Mouse (Mus musculus) CD4-positive, CD25-positive, alpha-beta regulatory T cell, adult 2 months (primary cell): ENCODE measurements around the gene Pom121.
A peak's percentile ranks its signal among the peaks of the same experiment; 100 is the strongest.

Source experiments
- DNase-seq: peaks from one replicate; pipeline ENCODE4 v3.0.0-alpha.2; 2012; ENCODE audit warnings: low read depth, low spot score

The Pom121 gene

GRCm38 (mm10) chr5:135394004-135394823 is at the start of gene Pom121:
TSS of gene Pom121 (minus strand) at chr5:135394546.
- DNase-seq: peak; percentile 94

GRCm38 (mm10) chr5:135442430-135442829 is 48.1 kb upstream of the Pom121 start:
- no peak for DNase-seq

GRCm38 (mm10) chr5:135435039-135435438 is 40.7 kb upstream of the Pom121 start:
- DNase-seq: peak; percentile 3

- DNase-seq: no peak
Observed at GRCm38 (mm10) chr5:135433861-135434260, 39.5 kb upstream of the Pom121 start.

- DNase-seq: no peak
Observed at GRCm38 (mm10) chr5:135431111-135431510, 36.8 kb upstream of the Pom121 start.

- DNase-seq: peak; percentile 14
Observed at GRCm38 (mm10) chr5:135428786-135429185, 34.4 kb upstream of the Pom121 start.

- DNase-seq: no peak
Observed at GRCm38 (mm10) chr5:135410266-135410665, 15.9 kb upstream of the Pom121 start.

- DNase-seq: no peak
Observed at GRCm38 (mm10) chr5:135408114-135408513, 13.8 kb upstream of the Pom121 start.

GRCm38 (mm10) chr5:135405437-135405836 is 11.1 kb upstream of the Pom121 start:
- DNase-seq: no peak

- no peak for DNase-seq
Observed at GRCm38 (mm10) chr5:135404623-135405022, 10.3 kb upstream of the Pom121 start.

- peak; percentile 85 for DNase-seq
Observed at GRCm38 (mm10) chr5:135400244-135400643, 5.9 kb upstream of the Pom121 start.

GRCm38 (mm10) chr5:135399382-135399781 is 5.0 kb upstream of the Pom121 start:
- no peak for DNase-seq

GRCm38 (mm10) chr5:135395826-135396225 is 1.5 kb upstream of the Pom121 start:
- DNase-seq: peak; percentile 79

GRCm38 (mm10) chr5:135383771-135384170 is 10.6 kb downstream of the Pom121 start:
- no peak for DNase-seq

- no peak for DNase-seq
Observed at GRCm38 (mm10) chr5:135382746-135383145, 11.6 kb downstream of the Pom121 start.

- no peak for DNase-seq
Observed at GRCm38 (mm10) chr5:135381356-135381925, 12.9 kb downstream of the Pom121 start.

- DNase-seq: no peak
Observed at GRCm38 (mm10) chr5:135380681-135381080, 13.7 kb downstream of the Pom121 start.

- no peak for DNase-seq
Observed at GRCm38 (mm10) chr5:135376341-135376740, 18.0 kb downstream of the Pom121 start.

- no peak for DNase-seq
Observed at GRCm38 (mm10) chr5:135375167-135375566, 19.2 kb downstream of the Pom121 start.

- DNase-seq: no peak
Observed at GRCm38 (mm10) chr5:135373601-135374000, 20.7 kb downstream of the Pom121 start.

GRCm38 (mm10) chr5:135371195-135371594 is 23.2 kb downstream of the Pom121 start:
- no peak for DNase-seq

GRCm38 (mm10) chr5:135369787-135370654 is 24.3 kb downstream of the Pom121 start, which contains the start of gene Nsun5:
TSS of gene Nsun5 (plus strand) at chr5:135369953.
- DNase-seq: peak; percentile 97
